Mouse (Mus musculus) neural tube, embryonic 13.5 days (tissue): ENCODE data around the gene Rasd1. TPM values are rescaled to one million over a fixed set of nuclear protein-coding genes. Genes with fewer than 3 reads are reported as not detected.

Experiments
- ATAC-seq: fragments of 200-750 bp; cut with Nextera tagmentation; 2 replicates; pipeline ENCODE4 v1.8.0; 2017; ENCODE audit warnings: low read depth, mild to moderate bottlenecking, moderate TSS enrichment, moderate library complexity
- H3K27ac ChIP-seq: fragments of 300-500 bp; sonication (generic); replicated peaks from 2 replicates; pipeline ENCODE4 v1.5.1; 2015; ENCODE audit warnings: moderate library complexity, mild to moderate bottlenecking, inconsistent platforms
- H3K27me3 ChIP-seq: fragments of 300-500 bp; sonication (generic); 2 replicates; pipeline ENCODE4 v1.6.1; 2015; ENCODE audit warnings: mild to moderate bottlenecking, inconsistent platforms
- H3K36me3 ChIP-seq: fragments of 300-500 bp; sonication (generic); 2 replicates; pipeline ENCODE4 v1.6.1; 2015; ENCODE audit warnings: mild to moderate bottlenecking, inconsistent platforms
- H3K4me1 ChIP-seq: fragments of 300-500 bp; sonication (generic); replicated peaks from 2 replicates; pipeline ENCODE4 v1.6.1; 2015; ENCODE audit warnings: inconsistent platforms
- H3K4me2 ChIP-seq: fragments of 300-500 bp; sonication (generic); 2 replicates; pipeline ENCODE4 v1.6.1; 2015; ENCODE audit warnings: inconsistent platforms, mild to moderate bottlenecking, moderate library complexity
- H3K4me3 ChIP-seq: fragments of 300-500 bp; sonication (generic); 2 replicates; pipeline ENCODE4 v1.5.1; 2015; ENCODE audit warnings: mild to moderate bottlenecking, inconsistent platforms
- H3K9ac ChIP-seq: fragments of 300-500 bp; sonication (generic); 2 replicates; pipeline ENCODE4 v1.6.1; 2015; ENCODE audit warnings: moderate library complexity, mild to moderate bottlenecking, inconsistent platforms
- H3K9me3 ChIP-seq: fragments of 300-500 bp; sonication (generic); 2 replicates; pipeline ENCODE4 v1.6.1; 2016; ENCODE audit warnings: inconsistent platforms
- WGBS: fragments of 180-500 bp; shearing (Covaris S2); methylation state at CpG from one replicate; pipeline ENCODE4 v1.1.7; 2015; 5-methylcytosine and 5-hydroxymethylcytosine counted together
- polyA plus RNA-seq: library from polyadenylated mRNA; unstranded; fragments of >200 nt; fragmentation: Nextera tagmentation; extraction: Ambion mirVana; gene quantifications from 2 replicates; pipeline ENCODE4 v1.2.1, GENCODE M21; 2015

Gene Rasd1
- polyA plus RNA-seq, 1 experiment from 2014 or later = 1.1 TPM

DNA sequence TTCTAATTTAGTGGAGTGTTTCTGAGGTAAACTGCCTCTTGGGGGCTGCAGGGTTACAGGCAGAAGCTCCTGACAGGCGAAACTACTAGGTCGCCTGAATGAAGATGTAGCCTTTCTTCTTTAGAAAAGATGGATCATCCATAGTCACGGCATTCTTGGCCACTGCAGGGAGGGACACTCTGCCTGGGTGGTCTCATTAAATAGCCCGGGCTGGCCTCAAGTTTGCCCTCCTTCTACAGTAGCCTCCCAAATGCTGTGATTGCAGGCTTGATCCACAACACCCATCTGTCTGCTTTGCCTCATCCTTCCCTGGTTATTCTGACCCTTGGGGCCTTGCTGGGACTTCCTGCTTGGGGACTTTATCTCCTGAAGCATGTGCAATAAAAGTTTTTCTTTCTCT is 34.7 kb downstream of the Rasd1 start:
- ATAC-seq = no peak
- H3K4me3 ChIP-seq = no peak overlapping the region
- no peaks in the 10 kb centered on the region for H3K36me3 ChIP-seq
- no peaks in the 10 kb centered on the region for H3K9me3 ChIP-seq
- no peaks in the 10 kb centered on the region; the same call in 1 of the 2 replicates for H3K4me1 ChIP-seq
- H3K9ac ChIP-seq = no peak overlapping the region
- H3K27me3 ChIP-seq = no peaks in the 10 kb centered on the region
- no peak overlapping the region for H3K27ac ChIP-seq
- WGBS = 25% methylated on average over 4 of the region's 4 CpGs
- H3K4me2 ChIP-seq = no peak overlapping the region

DNA sequence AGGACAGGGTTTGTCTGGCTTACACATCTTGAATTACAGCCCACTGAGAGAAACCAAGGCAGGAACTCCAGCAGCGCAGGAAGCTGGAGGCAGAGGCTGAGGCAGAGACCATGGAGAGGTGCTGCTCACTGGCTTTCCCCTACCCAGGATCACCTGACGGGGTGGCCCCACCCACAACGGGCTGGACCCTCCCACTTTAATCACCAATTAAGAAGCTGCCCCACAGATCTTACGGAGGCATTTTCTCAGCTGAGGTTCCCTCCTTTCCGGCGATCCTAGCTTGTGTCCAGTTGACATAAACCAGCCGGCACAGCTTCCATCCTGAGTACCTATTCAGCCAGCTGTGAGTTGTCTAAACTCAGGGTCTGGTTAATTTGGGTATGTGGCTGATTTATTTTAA is 43.5 kb downstream of the Rasd1 start:
- Histone ChIP-seq H3K27ac (no peak overlapping the region), H3K27me3 (no peaks in the 10 kb centered on the region), H3K4me1 (no peaks in the 10 kb centered on the region), H3K9me3 (no peaks in the 10 kb centered on the region), H3K9ac (no peak overlapping the region), H3K4me3 (no peak overlapping the region), H3K36me3 (no peaks in the 10 kb centered on the region), H3K4me2 (no peak overlapping the region)
- ATAC-seq = no peak
- WGBS = 22% methylated on average over 7 of the region's 7 CpGs

DNA sequence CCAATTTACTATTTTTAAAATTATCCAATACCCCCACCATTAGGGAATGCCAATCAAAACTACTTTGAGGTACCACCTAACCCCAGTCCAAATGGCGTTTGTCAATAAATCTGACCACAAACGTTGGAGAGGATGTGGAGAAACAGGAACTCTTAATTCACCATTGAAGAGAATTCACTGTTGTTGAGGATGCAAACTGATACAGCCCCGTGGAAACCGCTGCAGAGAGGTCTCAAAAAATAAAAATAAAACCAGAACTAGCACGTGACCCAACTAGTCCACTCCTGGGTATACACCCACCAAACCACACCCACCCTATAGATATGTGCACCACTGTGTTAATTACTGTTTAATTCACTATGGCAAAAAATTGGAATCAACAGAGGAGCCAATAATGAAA is 44.4 kb downstream of the Rasd1 start:
- no peaks in the 10 kb centered on the region for H3K27me3 ChIP-seq
- ATAC-seq = no peak
- 72% methylated on average over 5 of the region's 5 CpGs for WGBS

GRCm38 (mm10) chr11:59919401-59919800 is 45.3 kb downstream of the Rasd1 start:
- no peak for ATAC-seq
- Histone ChIP-seq H3K9ac (no peak overlapping the region), H3K27ac (no peak overlapping the region), H3K36me3 (no peaks in the 10 kb centered on the region), H3K4me3 (no peak overlapping the region), H3K9me3 (no peaks in the 10 kb centered on the region), H3K4me2 (no peak overlapping the region), H3K27me3 (no peaks in the 10 kb centered on the region), H3K4me1 (no peaks in the 10 kb centered on the region)
- 80% methylated on average over 3 of the region's 3 CpGs for WGBS

More for the DNA sequence above, 44.4 kb downstream of the Rasd1 start:
- Histone ChIP-seq H3K36me3 (no peaks in the 10 kb centered on the region), H3K9ac (no peak overlapping the region), H3K27ac (no peak overlapping the region), H3K4me2 (no peak overlapping the region), H3K9me3 (no peaks in the 10 kb centered on the region), H3K4me1 (no peaks in the 10 kb centered on the region), H3K4me3 (no peak overlapping the region)

DNA sequence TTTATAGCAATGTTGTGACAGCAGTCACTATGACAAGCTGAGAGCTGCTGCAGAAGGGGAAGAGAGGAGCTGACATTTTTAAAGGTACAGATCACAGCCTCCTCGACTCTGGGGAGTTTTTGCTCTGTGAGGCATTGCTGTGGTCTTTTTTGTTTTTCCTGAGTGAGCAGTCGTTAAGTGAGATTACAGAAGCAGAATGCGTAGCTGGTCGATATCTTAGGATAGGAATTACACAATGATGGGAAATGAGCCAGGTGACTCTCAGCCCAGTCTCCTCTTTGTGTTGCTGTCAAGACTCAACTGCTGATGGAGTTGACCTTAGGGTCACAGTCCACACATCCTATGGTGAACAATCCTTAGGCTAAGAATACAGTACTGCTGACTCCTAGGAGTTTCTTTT is 46.7 kb downstream of the Rasd1 start:
- no peaks in the 10 kb centered on the region for H3K9me3 ChIP-seq
- no peak overlapping the region for H3K9ac ChIP-seq
- no peak overlapping the region for H3K4me2 ChIP-seq
- WGBS = 64% methylated on average over 4 of the region's 4 CpGs
- no peaks in the 10 kb centered on the region for H3K4me1 ChIP-seq
- no peaks in the 10 kb centered on the region for H3K27me3 ChIP-seq
- no peak for ATAC-seq
- no peak overlapping the region for H3K27ac ChIP-seq
- H3K36me3 ChIP-seq = no peaks in the 10 kb centered on the region
- no peak overlapping the region for H3K4me3 ChIP-seq

GRCm38 (mm10) chr11:59913702-59914101 is 51.0 kb downstream of the Rasd1 start:
- H3K9me3 ChIP-seq = no peaks in the 10 kb centered on the region
- no peaks in the 10 kb centered on the region for H3K27me3 ChIP-seq
- no peak overlapping the region for H3K27ac ChIP-seq
- no peak overlapping the region for H3K4me2 ChIP-seq
- H3K36me3 ChIP-seq = no peaks in the 10 kb centered on the region
- H3K4me3 ChIP-seq = no peak overlapping the region
- ATAC-seq = no peak
- no peaks in the 10 kb centered on the region for H3K4me1 ChIP-seq
- no peak overlapping the region for H3K9ac ChIP-seq
- 78% methylated on average over 4 of the region's 4 CpGs for WGBS

Other genes starting within 250 kb of the Rasd1 start
- gene Pld6, start 177.3 kb downstream of the Rasd1 start, polyA plus RNA-seq = 3.4 and 4.1 TPM in 2 replicates
- gene Flcn, start 154.9 kb downstream of the Rasd1 start, polyA plus RNA-seq = 35.0 and 35.9 TPM in 2 replicates
- gene Nt5m, start 125.5 kb downstream of the Rasd1 start, polyA plus RNA-seq = 63.8 and 70.7 TPM in 2 replicates
- 219 and 243 TPM in 2 replicates for gene Cops3, start 125.1 kb downstream of the Rasd1 start, polyA plus RNA-seq
- gene Med9, start 16.7 kb downstream of the Rasd1 start, polyA plus RNA-seq = 36.2 TPM in 2 replicates
- gene Pemt, start 81.5 kb upstream of the Rasd1 start, polyA plus RNA-seq = 7.1 and 8.5 TPM in 2 replicates
- 29.9 and 30.0 TPM in 2 replicates for gene Rai1, start 140.1 kb upstream of the Rasd1 start, polyA plus RNA-seq